Mouse (Mus musculus): ENCODE measurements at regions not wholly inside any gene's neighbourhood (a gene's known extent, or its start where the extent isn't known, plus 50 kb on each side); places are given as distances from the start of the nearest gene placed in this dataset.
"Not testable (repeated sequence)": the region's sequence is repeated elsewhere in the genome, so short reads cannot be mapped to it uniquely, and the experiment has no call there.

DNA sequence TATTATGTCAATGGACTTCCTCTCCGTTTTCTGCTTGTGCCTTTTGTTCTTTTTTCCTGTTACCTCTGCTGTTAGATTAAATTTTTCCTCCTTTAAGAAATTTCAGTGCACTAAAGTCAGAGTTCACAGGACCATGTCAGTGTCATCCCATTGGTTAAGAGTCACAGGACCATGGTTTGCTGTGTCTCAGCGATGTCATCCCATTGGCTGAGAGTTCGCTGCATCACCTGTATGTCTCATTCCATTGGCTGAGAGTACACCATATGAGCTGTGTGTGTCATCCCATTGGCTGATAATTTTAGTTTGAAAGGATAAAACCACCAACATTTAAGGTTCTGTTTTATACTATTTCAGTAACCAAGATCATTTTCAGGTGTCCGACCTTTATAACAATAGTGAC is 50.7 kb upstream of the Jade1 start:
- no peak for ATAC-seq (ENCODE audit: insufficient number of reproducible peaks, low FRiP score, low TSS enrichment, low read depth)
- 93% methylated on average over 4 of the region's 4 CpGs for WGBS
- Histone ChIP-seq H3K27ac (no peak overlapping the region), H3K4me3 (no peak overlapping the region), H3K27me3 (no peaks in the 10 kb centered on the region), H3K4me2 (no peak overlapping the region), H3K9me3 (no peaks in the 10 kb centered on the region), H3K9ac (no peak overlapping the region), H3K36me3 (no peaks in the 10 kb centered on the region), H3K4me1 (no peaks in the 10 kb centered on the region)

DNA sequence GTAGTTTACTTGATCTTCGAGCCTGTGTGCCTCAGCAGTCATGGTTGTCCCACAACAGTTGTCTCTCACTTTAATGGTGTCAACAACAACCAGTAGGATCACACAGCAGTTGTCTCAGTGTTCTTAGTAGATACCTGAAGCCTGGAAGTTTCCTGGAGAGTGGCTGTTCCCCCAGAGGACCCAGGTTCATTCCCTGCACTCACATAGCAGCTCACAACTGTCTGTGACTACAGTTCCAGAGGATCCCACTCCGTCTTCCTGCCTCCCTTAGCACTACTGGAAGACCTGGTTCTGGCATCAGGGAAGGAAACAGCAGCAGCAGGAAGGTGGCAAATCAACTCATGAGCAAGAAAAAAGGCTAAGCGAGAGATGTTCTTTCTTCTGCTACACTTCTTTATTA is 53.4 kb upstream of the Jade1 start:
- H3K4me1 ChIP-seq, result no peaks in the 10 kb centered on the region
- no peak overlapping the region for H3K9ac ChIP-seq
- ATAC-seq (ENCODE audit: insufficient number of reproducible peaks, low FRiP score, low TSS enrichment, low read depth), result no peak
- H3K27ac ChIP-seq, result no peak overlapping the region
- H3K36me3 ChIP-seq, result no peaks in the 10 kb centered on the region
- H3K4me3 ChIP-seq, result no peak overlapping the region
- H3K4me2 ChIP-seq, result no peak overlapping the region
- H3K9me3 ChIP-seq, result no peaks in the 10 kb centered on the region
- 83% methylated on average over 3 of the region's 3 CpGs for WGBS
- H3K27me3 ChIP-seq, result no peaks in the 10 kb centered on the region

DNA sequence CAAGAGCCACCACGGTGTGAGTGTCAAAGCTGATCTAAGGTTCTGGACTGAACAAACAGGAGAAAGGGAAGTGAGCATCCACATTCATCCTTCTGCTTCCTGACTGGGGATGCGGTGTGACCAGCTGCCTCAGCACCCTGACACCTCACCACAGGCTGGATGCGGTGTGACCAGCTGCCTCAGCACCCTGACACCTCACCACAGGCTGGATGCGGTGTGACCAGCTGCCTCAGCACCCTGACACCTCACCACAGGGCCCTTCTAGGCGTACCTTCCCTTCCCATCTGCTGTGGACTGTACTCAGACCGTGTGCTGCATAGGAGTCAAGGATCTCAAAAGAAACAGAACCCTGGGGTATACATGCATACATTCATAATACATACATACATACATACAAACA is 53.9 kb upstream of the Jade1 start:
- not testable (repeated sequence) for H3K36me3 ChIP-seq; H3K4me2 ChIP-seq; H3K9ac ChIP-seq; ATAC-seq (ENCODE audit: insufficient number of reproducible peaks, low FRiP score, low TSS enrichment, low read depth); H3K27me3 ChIP-seq; H3K4me3 ChIP-seq; H3K9me3 ChIP-seq; H3K27ac ChIP-seq; H3K4me1 ChIP-seq
- 62% methylated on average over 6 of the region's 6 CpGs for WGBS

DNA sequence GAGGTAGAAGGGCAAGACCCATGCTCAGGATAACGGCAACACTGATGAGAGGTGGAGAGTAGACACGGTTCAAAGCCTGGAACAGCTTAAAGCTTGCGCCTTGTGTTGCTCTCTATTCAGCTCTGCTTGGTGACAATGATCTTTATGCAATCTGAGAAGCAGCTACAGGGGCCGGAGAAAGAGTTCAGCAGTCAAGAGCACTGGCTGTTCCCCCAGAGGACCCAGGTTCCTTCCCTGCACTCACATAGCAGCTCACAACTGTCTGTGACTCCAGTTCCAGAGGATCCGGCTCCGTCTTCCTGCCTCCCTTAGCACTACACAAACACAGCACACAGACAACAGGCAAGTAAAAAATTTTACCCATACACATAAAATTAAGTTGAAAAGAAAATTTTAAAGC is 54.4 kb upstream of the Jade1 start:
- no peak overlapping the region for H3K9ac ChIP-seq
- H3K27me3 ChIP-seq, result no peaks in the 10 kb centered on the region
- no peak overlapping the region for H3K27ac ChIP-seq
- no peak for ATAC-seq (ENCODE audit: insufficient number of reproducible peaks, low FRiP score, low TSS enrichment, low read depth)
- H3K36me3 ChIP-seq, result no peaks in the 10 kb centered on the region
- H3K4me1 ChIP-seq, result no peaks in the 10 kb centered on the region
- H3K9me3 ChIP-seq, result no peaks in the 10 kb centered on the region
- H3K4me2 ChIP-seq, result no peak overlapping the region
- no peak overlapping the region for H3K4me3 ChIP-seq
- 77% methylated on average over 6 of the region's 6 CpGs for WGBS

DNA sequence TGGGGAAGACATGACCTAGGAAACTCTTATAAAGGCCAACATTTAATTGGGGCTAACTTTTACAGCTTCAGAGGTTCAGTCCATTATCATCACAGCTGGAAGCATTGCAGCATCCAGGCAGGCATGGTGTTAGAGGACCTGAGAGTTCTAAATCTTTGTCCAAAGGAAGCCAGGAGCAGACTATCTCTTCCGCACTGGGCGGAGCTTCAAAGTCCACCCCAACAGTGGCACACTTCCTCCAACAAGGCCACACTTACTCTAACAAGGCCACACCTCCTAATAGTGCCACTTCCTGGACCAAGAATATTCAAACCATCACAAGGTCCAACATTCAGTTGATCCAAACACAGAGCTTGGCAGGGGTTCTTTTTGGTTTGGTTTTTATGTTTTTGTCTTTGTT is 55.9 kb upstream of the Jade1 start:
- Histone ChIP-seq H3K27ac (no peak overlapping the region), H3K27me3 (no peaks in the 10 kb centered on the region), H3K36me3 (no peaks in the 10 kb centered on the region), H3K9ac (no peak overlapping the region), H3K4me2 (no peak overlapping the region), H3K4me3 (no peak overlapping the region), H3K4me1 (no peaks in the 10 kb centered on the region), H3K9me3 (no peaks in the 10 kb centered on the region)
- 92% methylated on average over 2 of the region's 2 CpGs for WGBS
- ATAC-seq (ENCODE audit: insufficient number of reproducible peaks, low FRiP score, low TSS enrichment, low read depth), result no peak

DNA sequence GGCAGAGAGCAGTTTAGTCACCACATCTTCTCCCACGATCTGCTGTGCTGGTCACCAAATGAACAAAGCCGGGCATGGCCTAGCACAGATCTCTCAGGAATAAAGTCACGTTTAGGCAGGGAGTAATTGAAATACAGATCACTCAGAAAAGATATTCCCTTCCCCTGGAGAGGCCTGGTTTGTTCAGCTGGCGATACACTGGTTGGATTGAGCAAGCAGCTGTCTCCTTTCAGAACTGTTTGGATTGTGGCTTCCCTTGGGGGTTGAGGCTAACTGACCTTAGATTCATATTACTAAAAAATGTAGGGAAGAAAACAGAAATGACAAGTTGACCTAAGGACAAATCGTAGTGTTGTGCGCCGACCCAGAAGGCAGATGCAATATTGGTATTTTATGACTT is 56.7 kb upstream of the Jade1 start:
- Histone ChIP-seq H3K9ac (no peak overlapping the region), H3K9me3 (no peaks in the 10 kb centered on the region), H3K4me3 (no peak overlapping the region), H3K36me3 (no peaks in the 10 kb centered on the region), H3K27me3 (no peaks in the 10 kb centered on the region), H3K4me1 (no peaks in the 10 kb centered on the region), H3K4me2 (no peak overlapping the region), H3K27ac (no peak overlapping the region)
- 83% methylated on average over 7 of the region's 7 CpGs for WGBS
- ATAC-seq (ENCODE audit: insufficient number of reproducible peaks, low FRiP score, low TSS enrichment, low read depth), result no peak

DNA sequence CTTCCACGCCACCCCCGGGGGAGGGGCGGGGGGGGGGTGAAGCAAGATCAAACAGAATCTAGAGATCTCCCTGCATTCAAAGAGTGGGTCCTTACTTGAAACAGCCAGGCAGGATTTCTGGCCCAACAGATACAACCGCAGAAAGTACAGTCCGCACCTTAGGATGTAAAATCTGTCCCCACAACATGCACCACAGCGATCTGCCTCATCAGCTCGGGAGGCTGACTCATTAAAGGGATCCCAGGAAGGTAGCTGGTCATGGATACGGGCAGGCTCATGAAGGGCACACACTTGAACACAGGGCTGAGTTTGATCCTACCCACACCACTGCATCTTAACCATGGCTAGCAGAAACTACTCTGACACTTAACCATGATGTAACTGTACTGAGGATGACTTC is 57.8 kb upstream of the Jade1 start:
- no peaks in the 10 kb centered on the region for H3K36me3 ChIP-seq
- WGBS, result 71% methylated on average over 8 of the region's 8 CpGs
- no peak overlapping the region for H3K27ac ChIP-seq
- no peaks in the 10 kb centered on the region for H3K27me3 ChIP-seq
- no peak for ATAC-seq (ENCODE audit: insufficient number of reproducible peaks, low FRiP score, low TSS enrichment, low read depth)
- H3K4me3 ChIP-seq, result no peak overlapping the region
- no peaks in the 10 kb centered on the region for H3K4me1 ChIP-seq
- H3K4me2 ChIP-seq, result no peak overlapping the region
- no peak overlapping the region for H3K9ac ChIP-seq
- no peaks in the 10 kb centered on the region for H3K9me3 ChIP-seq

DNA sequence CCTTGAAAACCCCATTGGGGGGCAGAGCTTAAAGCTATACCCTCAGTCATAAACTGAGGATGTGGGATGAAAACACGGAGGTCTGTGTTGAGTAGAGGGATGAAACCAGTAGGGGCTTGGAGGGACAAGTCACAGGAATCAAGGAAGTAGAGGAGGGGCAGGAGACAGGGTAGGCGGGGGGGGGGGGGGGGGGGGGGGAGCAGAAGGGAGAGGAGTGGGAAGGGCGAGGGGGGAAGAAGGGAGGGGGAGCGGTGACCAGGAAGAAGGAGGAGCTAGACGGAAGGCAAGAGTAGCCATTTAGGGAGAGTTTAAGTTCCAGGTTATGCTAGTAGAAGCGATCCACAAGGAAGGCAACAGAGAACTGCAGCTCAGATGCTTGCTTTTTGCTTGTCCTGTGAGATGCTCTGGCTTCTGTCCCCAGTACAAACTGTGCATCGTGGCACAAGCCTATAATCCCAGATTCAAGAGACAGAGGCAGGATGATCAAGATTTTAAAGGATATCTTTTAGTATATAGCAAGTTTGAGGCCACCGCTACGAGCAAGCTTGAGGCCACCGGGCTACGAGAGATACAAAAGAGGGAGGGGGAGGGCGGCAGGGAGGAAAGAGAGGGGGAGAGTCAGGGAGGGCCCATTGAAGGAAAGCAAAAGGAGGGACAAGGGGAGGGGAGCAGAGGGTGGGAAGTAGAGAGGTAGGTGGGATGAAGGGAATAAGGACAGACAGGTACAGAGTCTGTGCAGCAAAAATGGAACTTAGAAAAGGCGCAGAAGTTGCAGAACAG is 58.4 kb upstream of the Jade1 start:
- Histone ChIP-seq H3K36me3 (no peaks in the 10 kb centered on the region), H3K27me3 (no peaks in the 10 kb centered on the region), H3K4me1 (no peaks in the 10 kb centered on the region), H3K4me3 (no peak overlapping the region), H3K9ac (no peak overlapping the region), H3K9me3 (no peaks in the 10 kb centered on the region), H3K4me2 (no peak overlapping the region), H3K27ac (no peak overlapping the region)
- WGBS, result 57% methylated on average over 12 of the region's 13 CpGs
- no peak for ATAC-seq (ENCODE audit: insufficient number of reproducible peaks, low FRiP score, low TSS enrichment, low read depth)

DNA sequence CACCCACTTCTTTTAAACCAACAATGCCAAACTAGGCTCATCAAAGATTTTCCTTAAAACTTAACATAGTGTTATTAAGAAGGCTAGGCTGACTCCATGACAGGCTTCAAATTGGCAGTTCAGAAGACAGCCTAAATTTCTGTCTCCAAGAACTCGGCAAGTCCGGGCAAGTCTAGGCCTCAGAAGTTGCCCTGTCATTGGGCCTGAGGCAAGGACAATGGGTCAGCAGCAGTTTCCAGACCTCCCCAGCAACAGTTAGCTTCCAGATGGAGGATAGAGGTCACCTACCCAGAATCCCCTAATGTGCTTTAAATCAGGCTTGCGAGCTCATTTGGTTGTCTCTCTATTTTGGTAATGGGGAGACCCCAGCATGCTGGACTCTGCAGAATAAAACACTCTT is 59.6 kb upstream of the Jade1 start:
- no peak overlapping the region for H3K9ac ChIP-seq
- H3K4me3 ChIP-seq, result no peak overlapping the region
- H3K27ac ChIP-seq, result no peak overlapping the region
- WGBS, result 69% methylated on average over 3 of the region's 3 CpGs
- H3K4me1 ChIP-seq, result no peaks in the 10 kb centered on the region
- H3K36me3 ChIP-seq, result no peaks in the 10 kb centered on the region
- no peak overlapping the region for H3K4me2 ChIP-seq
- no peak for ATAC-seq (ENCODE audit: insufficient number of reproducible peaks, low FRiP score, low TSS enrichment, low read depth)
- no peaks in the 10 kb centered on the region for H3K9me3 ChIP-seq
- H3K27me3 ChIP-seq, result no peaks in the 10 kb centered on the region

DNA sequence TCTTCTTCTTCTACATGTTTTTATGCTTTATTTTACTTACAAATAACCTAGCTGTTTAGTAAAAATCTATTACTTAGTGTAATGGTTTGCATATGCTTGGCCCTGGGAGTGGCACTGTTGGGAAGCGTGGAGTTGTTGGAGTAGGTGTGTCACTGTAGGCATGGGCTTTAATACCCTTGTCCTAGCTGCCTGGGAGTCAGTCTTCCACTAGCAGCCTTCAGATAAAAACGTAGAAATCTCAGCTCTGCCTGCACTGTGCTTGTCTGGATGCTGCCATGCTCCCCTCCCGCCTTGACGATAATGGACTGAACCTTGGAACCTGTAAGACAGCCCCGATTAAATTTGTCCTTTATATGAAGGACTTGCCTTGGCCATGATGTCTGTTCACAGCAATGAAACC is 60.4 kb upstream of the Jade1 start:
- Histone ChIP-seq H3K36me3 (no peaks in the 10 kb centered on the region), H3K4me1 (no peaks in the 10 kb centered on the region), H3K27ac (no peak overlapping the region), H3K4me2 (no peak overlapping the region), H3K9me3 (no peaks in the 10 kb centered on the region), H3K4me3 (no peak overlapping the region), H3K9ac (no peak overlapping the region), H3K27me3 (no peaks in the 10 kb centered on the region)
- no peak for ATAC-seq (ENCODE audit: insufficient number of reproducible peaks, low FRiP score, low TSS enrichment, low read depth)
- 76% methylated on average over 5 of the region's 5 CpGs for WGBS

DNA sequence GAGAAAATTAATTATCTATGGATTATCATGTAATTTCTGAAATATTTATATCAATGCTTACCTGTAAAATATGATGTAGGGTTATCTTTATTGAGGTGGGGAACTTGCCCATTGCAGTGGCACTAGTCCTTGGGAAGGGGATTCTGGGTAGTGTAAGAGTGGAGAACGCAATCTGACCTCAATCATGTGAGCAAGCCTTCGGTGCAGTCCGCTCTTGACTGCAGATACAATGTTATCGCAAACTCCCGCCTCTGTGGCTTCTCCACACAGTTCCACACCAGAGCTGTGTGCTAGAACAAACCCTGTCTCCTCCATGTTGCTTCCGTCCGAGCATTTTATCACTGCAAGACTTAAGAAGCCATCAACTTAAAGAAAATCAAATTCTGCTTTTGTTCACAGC is 62.1 kb upstream of the Jade1 start:
- ATAC-seq (ENCODE audit: insufficient number of reproducible peaks, low FRiP score, low TSS enrichment, low read depth), result no peak
- WGBS, result 90% methylated on average over 7 of the region's 7 CpGs
- H3K36me3 ChIP-seq, result no peaks in the 10 kb centered on the region
- peaks cover 4% of the 10 kb centered on the region; the same call in 1 of the 2 replicates for H3K4me1 ChIP-seq
- H3K4me2 ChIP-seq, result no peak overlapping the region
- no peaks in the 10 kb centered on the region for H3K27me3 ChIP-seq
- no peak overlapping the region for H3K27ac ChIP-seq
- H3K4me3 ChIP-seq, result no peak overlapping the region
- no peak overlapping the region for H3K9ac ChIP-seq
- no peaks in the 10 kb centered on the region for H3K9me3 ChIP-seq

DNA sequence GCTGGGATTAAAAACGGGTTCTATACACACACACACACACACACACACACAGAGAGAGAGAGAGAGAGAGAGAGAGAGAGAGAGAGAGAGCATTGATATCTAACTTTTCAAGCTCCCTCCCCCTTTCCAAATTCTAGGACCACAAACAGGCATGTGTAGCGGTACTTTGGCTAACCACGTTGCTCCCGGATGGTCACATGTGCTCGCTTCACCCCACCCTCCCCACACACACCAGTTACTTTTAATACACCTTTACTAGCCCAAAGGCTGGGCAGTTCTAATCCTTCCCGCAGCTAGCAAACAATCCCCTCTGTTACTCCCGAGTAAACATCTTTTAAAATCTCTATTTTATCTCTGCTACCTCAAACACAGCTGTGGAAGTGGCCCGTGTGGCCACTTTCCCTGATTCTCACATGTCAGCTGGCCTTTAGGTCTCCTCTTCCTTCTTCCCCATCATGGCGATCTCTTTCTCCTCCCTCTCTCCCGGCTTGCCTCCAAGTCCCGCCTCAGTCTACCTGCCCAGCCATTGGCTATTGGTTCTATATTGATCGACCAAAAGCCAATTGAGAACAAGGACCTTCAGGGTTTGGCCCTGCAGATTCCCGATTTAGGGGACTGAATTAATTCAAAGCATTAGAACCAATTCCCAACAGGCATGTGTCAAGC is 62.7 kb upstream of the Jade1 start:
- Histone ChIP-seq H3K36me3 (no peaks in the 10 kb centered on the region), H3K9me3 (no peaks in the 10 kb centered on the region), H3K4me2 (no peak overlapping the region), H3K4me1 (peaks cover 4% of the 10 kb centered on the region; the same call in 1 of the 2 replicates), H3K4me3 (no peak overlapping the region), H3K27me3 (no peaks in the 10 kb centered on the region), H3K27ac (no peak overlapping the region), H3K9ac (no peak overlapping the region)
- ATAC-seq (ENCODE audit: insufficient number of reproducible peaks, low FRiP score, low TSS enrichment, low read depth), result no peak
- WGBS, result 79% methylated on average over 13 of the region's 13 CpGs

Measured in limb, embryonic 15.5 days (tissue).